Mouse (Mus musculus) forebrain, embryonic 15.5 days (tissue): Measurements from ENCODE around the gene Tbce. TPM values are rescaled to one million over a fixed set of nuclear protein-coding genes. Genes with fewer than 3 reads are reported as not detected.
"Not testable (repeated sequence)": the region's sequence is repeated elsewhere in the genome, so short reads cannot be mapped to it uniquely, and the experiment has no call there.

Source experiments
- ATAC-seq: fragments of 200-750 bp; cut with Nextera tagmentation; replicated peaks from 2 replicates; pipeline ENCODE4 v1.8.0; 2017; ENCODE audit warnings: mild to moderate bottlenecking, moderate TSS enrichment, moderate library complexity
- H3K27ac ChIP-seq: fragments of 300-500 bp; sonication (generic); replicated peaks from 2 replicates; pipeline ENCODE4 v1.5.1; 2015; ENCODE audit warnings: mild to moderate bottlenecking, inconsistent platforms
- H3K27me3 ChIP-seq: fragments of 300-500 bp; sonication (generic); 2 replicates; pipeline ENCODE4 v1.6.1; 2015; ENCODE audit warnings: inconsistent platforms
- H3K36me3 ChIP-seq: fragments of 300-500 bp; sonication (generic); 2 replicates; pipeline ENCODE4 v1.6.1; 2015; ENCODE audit warnings: mild to moderate bottlenecking, inconsistent platforms
- H3K4me1 ChIP-seq: fragments of 300-500 bp; sonication (generic); 2 replicates; pipeline ENCODE4 v1.6.1; 2015; ENCODE audit warnings: inconsistent platforms
- H3K4me2 ChIP-seq: fragments of 300-500 bp; sonication (generic); replicated peaks from 2 replicates; pipeline ENCODE4 v1.6.1; 2015; ENCODE audit warnings: mild to moderate bottlenecking, inconsistent platforms
- H3K4me3 ChIP-seq: fragments of 300-500 bp; sonication (generic); 2 replicates; pipeline ENCODE4 v1.5.1; 2015; ENCODE audit warnings: mild to moderate bottlenecking, inconsistent platforms
- H3K9ac ChIP-seq: fragments of 300-500 bp; sonication (generic); replicated peaks from 2 replicates; pipeline ENCODE4 v1.6.1; 2015; ENCODE audit warnings: mild to moderate bottlenecking, inconsistent platforms
- H3K9me3 ChIP-seq: fragments of 300-500 bp; sonication (generic); 2 replicates; pipeline ENCODE4 v1.6.1; 2016; ENCODE audit warnings: inconsistent platforms
- WGBS: fragments of 180-500 bp; shearing (Covaris S2); methylation state at CpG from one replicate; pipeline ENCODE4 v1.1.7; 2015; ENCODE audit warnings: mixed read lengths; 5-methylcytosine and 5-hydroxymethylcytosine counted together
- polyA plus RNA-seq: library from polyadenylated mRNA; unstranded; fragments of >200 nt; fragmentation: Nextera tagmentation; extraction: Ambion mirVana; gene quantifications from 2 replicates; pipeline ENCODE4 v1.2.1, GENCODE M21; 2015

Tbce gene
- polyA plus RNA-seq, 1 experiment from 2014 or later, result 101 TPM

GRCm38 (mm10) chr13:14026154-14026820 lies 13.2 kb downstream of the Tbce start:
- Histone ChIP-seq H3K27ac (no peak overlapping the region), H3K4me1 (no peaks in the 10 kb centered on the region), H3K9ac (no peak overlapping the region), H3K27me3 (no peaks in the 10 kb centered on the region), H3K9me3 (no peaks in the 10 kb centered on the region), H3K4me2 (no peak overlapping the region), H3K4me3 (no peak overlapping the region), H3K36me3 (peaks cover 27% of the 10 kb centered on the region)
- WGBS, result 97% methylated on average over 6 of the region's 6 CpGs
- ATAC-seq, result no peak

GRCm38 (mm10) chr13:14025554-14025953 lies 13.9 kb downstream of the Tbce start:
- Histone ChIP-seq H3K27me3 (no peaks in the 10 kb centered on the region), H3K9ac (no peak overlapping the region), H3K4me1 (no peaks in the 10 kb centered on the region), H3K27ac (no peak overlapping the region), H3K36me3 (peaks cover 27% of the 10 kb centered on the region), H3K4me2 (no peak overlapping the region), H3K9me3 (no peaks in the 10 kb centered on the region), H3K4me3 (no peak overlapping the region)
- ATAC-seq, result no peak
- 97% methylated on average over 6 of the region's 6 CpGs for WGBS

DNA sequence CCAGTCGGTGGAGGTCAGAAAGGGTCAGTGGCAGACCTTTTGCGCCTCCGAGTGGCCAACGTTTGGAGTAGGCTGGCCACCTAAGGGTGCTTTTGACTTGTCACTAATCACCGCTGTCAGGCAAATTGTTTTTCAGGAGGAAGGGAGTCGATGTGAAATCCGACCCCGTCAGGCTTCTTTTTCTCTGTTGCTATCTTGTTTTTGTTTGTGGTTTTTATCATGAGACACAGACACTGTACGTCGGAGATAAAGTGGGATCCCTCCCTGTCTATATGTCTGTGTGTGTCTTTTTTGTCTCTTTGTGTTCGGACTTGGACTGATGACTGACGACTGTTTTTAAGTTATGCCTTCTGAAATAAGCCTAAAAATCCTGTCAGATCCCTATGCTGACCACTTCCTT lies 18.0 kb downstream of the Tbce start:
- peaks cover 28% of the 10 kb centered on the region for H3K36me3 ChIP-seq
- not testable (repeated sequence) for ATAC-seq, H3K27me3 ChIP-seq, H3K9ac ChIP-seq, H3K9me3 ChIP-seq, H3K4me1 ChIP-seq, H3K27ac ChIP-seq, H3K4me3 ChIP-seq, H3K4me2 ChIP-seq
- 88% methylated on average over 11 of the region's 12 CpGs for WGBS

DNA sequence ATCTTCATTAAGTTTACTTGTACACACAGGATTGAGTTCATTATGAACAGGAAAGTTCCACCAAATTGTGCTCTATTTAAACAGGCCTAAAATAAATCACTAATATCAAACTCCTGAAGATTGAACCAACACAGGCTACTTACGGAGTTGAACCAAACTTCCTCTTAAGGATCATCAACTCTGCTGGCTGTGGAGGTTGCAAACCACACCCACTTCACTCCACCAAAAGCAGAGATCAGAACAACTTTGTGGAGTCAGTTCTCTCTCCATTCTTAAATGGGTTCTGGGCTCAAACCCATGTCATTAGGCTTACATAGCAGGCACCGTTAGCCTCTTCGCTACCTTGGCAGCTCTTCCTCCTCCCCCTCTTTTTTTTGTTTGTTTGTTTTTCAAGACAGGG lies 20.6 kb downstream of the Tbce start:
- no peak overlapping the region for H3K4me3 ChIP-seq
- no peak overlapping the region for H3K9ac ChIP-seq
- no peak for ATAC-seq
- H3K27me3 ChIP-seq, result no peaks in the 10 kb centered on the region
- H3K4me1 ChIP-seq, result no peaks in the 10 kb centered on the region
- H3K9me3 ChIP-seq, result no peaks in the 10 kb centered on the region
- H3K36me3 ChIP-seq, result peaks cover 32% of the 10 kb centered on the region
- WGBS, result 95% methylated on average over 3 of the region's 3 CpGs
- H3K27ac ChIP-seq, result no peak overlapping the region
- no peak overlapping the region for H3K4me2 ChIP-seq

GRCm38 (mm10) chr13:14018283-14018682 lies 21.2 kb downstream of the Tbce start:
- H3K27me3 ChIP-seq, result no peaks in the 10 kb centered on the region
- H3K4me3 ChIP-seq, result no peak overlapping the region
- H3K27ac ChIP-seq, result no peak overlapping the region
- H3K4me2 ChIP-seq, result no peak overlapping the region
- ATAC-seq, result no peak
- H3K9me3 ChIP-seq, result no peaks in the 10 kb centered on the region
- H3K4me1 ChIP-seq, result no peaks in the 10 kb centered on the region
- peaks cover 37% of the 10 kb centered on the region for H3K36me3 ChIP-seq
- no peak overlapping the region for H3K9ac ChIP-seq

- no peak overlapping the region for H3K4me3 ChIP-seq
- H3K4me2 ChIP-seq, result no peak overlapping the region
- H3K4me1 ChIP-seq, result no peaks in the 10 kb centered on the region
- peaks cover 50% of the 10 kb centered on the region for H3K36me3 ChIP-seq
- no peak overlapping the region for H3K27ac ChIP-seq
- H3K9me3 ChIP-seq, result no peaks in the 10 kb centered on the region
- no peak for ATAC-seq
- WGBS, result 94% methylated on average over 6 of the region's 6 CpGs
- no peaks in the 10 kb centered on the region for H3K27me3 ChIP-seq
- H3K9ac ChIP-seq, result no peak overlapping the region
These were observed 23.8 kb downstream of the Tbce start for GRCm38 (mm10) chr13:14015609-14016008.

GRCm38 (mm10) chr13:14014540-14014939 lies 24.9 kb downstream of the Tbce start:
- ATAC-seq, result no peak
- H3K4me2 ChIP-seq, result no peak overlapping the region
- no peaks in the 10 kb centered on the region for H3K9me3 ChIP-seq
- 94% methylated on average over 4 of the region's 4 CpGs for WGBS
- H3K4me1 ChIP-seq, result no peaks in the 10 kb centered on the region
- peaks cover 54% of the 10 kb centered on the region for H3K36me3 ChIP-seq
- H3K27me3 ChIP-seq, result no peaks in the 10 kb centered on the region
- no peak overlapping the region for H3K27ac ChIP-seq
- no peak overlapping the region for H3K4me3 ChIP-seq
- H3K9ac ChIP-seq, result no peak overlapping the region

DNA sequence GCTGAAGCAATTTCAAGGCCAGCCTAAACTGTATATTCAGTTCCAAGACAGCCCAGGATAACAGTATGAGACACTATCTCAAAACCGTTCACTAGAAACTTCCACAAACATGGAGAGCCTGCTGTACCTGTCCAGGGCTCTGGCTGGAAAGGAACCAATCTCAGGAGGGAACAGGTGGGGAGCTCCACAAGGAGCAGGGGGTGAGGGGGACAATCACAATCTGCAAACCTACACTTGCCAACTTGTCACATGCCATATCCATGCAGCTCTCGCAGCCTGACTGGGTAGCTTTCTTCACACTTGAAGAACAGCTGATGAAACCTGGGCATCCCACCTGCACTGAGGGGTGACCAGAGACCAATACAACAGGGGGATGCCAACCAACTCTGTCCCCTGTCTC lies 25.4 kb downstream of the Tbce start:
- Histone ChIP-seq H3K9ac (no peak overlapping the region), H3K9me3 (no peaks in the 10 kb centered on the region), H3K4me2 (no peak overlapping the region), H3K36me3 (peaks cover 51% of the 10 kb centered on the region), H3K4me3 (no peak overlapping the region), H3K27me3 (no peaks in the 10 kb centered on the region), H3K4me1 (no peaks in the 10 kb centered on the region), H3K27ac (no peak overlapping the region)
- 97% methylated on average over 2 of the region's 2 CpGs for WGBS
- no peak for ATAC-seq

DNA sequence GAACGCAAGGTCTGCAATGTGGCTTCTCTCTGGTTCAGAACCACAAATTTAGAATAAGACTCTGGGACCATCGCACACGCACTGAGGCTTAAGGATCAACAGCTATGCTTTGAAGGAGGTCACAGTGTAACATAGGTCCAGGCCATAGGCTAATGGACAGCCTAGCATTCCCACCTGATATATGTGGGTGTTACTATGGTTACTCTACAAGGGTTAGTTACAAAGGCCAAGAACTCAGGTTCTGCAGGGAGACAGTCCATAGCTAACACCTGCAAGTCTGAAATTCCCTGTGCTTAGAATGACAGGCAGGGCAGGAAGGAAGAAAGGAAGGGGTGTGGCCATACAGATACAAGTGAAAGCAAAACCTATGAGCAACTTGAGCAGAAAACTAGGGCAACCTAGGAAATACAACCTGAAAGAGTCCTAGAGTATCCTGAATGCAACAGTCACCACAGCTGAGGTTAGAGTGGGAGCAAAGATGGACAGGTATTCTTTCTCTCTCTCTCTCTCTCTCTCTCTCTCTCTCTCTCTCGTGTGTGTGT lies 27.9 kb downstream of the Tbce start:
- no peak for ATAC-seq
- H3K36me3 ChIP-seq, result peaks cover 41% of the 10 kb centered on the region
- H3K27me3 ChIP-seq, result no peaks in the 10 kb centered on the region
- H3K9me3 ChIP-seq, result no peaks in the 10 kb centered on the region
- H3K9ac ChIP-seq, result no peak overlapping the region
- no peaks in the 10 kb centered on the region for H3K4me1 ChIP-seq
- 93% methylated on average over 4 of the region's 4 CpGs for WGBS
- no peak overlapping the region for H3K4me3 ChIP-seq
- no peak overlapping the region for H3K27ac ChIP-seq
- H3K4me2 ChIP-seq, result no peak overlapping the region

GRCm38 (mm10) chr13:14006056-14006455 lies 33.4 kb downstream of the Tbce start:
- WGBS, result 85% methylated on average over 2 of the region's 2 CpGs
- Histone ChIP-seq H3K36me3 (peaks cover 60% of the 10 kb centered on the region), H3K27ac (no peak overlapping the region), H3K4me1 (no peaks in the 10 kb centered on the region), H3K4me3 (no peak overlapping the region), H3K9ac (no peak overlapping the region), H3K4me2 (no peak overlapping the region), H3K9me3 (no peaks in the 10 kb centered on the region), H3K27me3 (no peaks in the 10 kb centered on the region)
- ATAC-seq, result no peak

GRCm38 (mm10) chr13:14004999-14005398 lies 34.4 kb downstream of the Tbce start:
- Histone ChIP-seq H3K9me3 (no peaks in the 10 kb centered on the region), H3K4me3 (no peak overlapping the region), H3K4me2 (no peak overlapping the region), H3K27me3 (no peaks in the 10 kb centered on the region), H3K27ac (no peak overlapping the region), H3K9ac (no peak overlapping the region), H3K4me1 (no peaks in the 10 kb centered on the region), H3K36me3 (peaks cover 66% of the 10 kb centered on the region)
- no peak for ATAC-seq
- WGBS, result 92% methylated on average over 5 of the region's 5 CpGs

DNA sequence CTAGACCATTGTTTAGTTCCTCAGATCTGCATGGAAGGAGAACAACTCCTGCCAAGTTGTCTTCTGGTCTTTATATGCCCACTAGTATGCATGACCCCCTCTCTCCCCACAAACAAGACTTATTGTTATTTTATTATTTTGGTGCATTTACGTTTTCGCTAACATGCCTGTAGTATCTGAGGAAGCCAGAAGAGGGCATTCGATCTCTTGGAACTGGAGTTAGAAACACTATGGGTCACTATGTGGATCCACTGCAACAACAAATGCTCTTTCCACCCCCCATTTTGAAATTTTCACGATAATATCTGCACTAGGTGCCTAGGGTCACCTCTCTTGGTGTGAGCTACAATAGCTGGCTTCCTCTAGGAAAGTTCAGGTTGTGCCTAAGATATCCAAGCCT lies 35.4 kb downstream of the Tbce start:
- no peak for ATAC-seq
- Histone ChIP-seq H3K27me3 (no peaks in the 10 kb centered on the region), H3K9ac (no peak overlapping the region), H3K36me3 (peaks cover 71% of the 10 kb centered on the region), H3K4me1 (no peaks in the 10 kb centered on the region), H3K27ac (no peak overlapping the region), H3K4me2 (no peak overlapping the region), H3K4me3 (no peak overlapping the region), H3K9me3 (no peaks in the 10 kb centered on the region)
- WGBS, result 79% methylated on average over 4 of the region's 4 CpGs

DNA sequence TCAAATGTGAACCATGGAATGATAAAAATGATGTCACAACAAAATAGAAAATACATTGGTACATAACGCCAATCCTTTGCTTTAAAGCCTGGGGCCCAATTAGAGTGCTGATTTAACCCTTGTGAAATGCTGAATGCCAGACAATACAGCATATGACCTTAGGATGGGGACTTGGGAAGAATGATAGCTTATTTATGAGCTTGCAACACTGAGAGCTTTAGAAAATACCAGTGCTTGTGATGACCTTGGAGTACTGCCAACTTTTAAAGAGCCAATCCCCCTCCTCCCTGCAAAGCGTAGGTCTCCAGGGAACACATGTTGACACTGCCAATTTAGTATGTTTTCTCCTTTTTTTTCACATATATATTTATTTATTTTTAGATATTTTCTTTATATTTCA lies 36.7 kb downstream of the Tbce start:
- no peaks in the 10 kb centered on the region for H3K9me3 ChIP-seq
- 51% methylated on average over 2 of the region's 2 CpGs for WGBS
- ATAC-seq, result 0 out of 2 replicates have a peak, but pooled peaks have one; percentile 35
- H3K27me3 ChIP-seq, result no peaks in the 10 kb centered on the region
- peaks cover 75% of the 10 kb centered on the region for H3K36me3 ChIP-seq
- H3K4me3 ChIP-seq, result no peak overlapping the region
- H3K9ac ChIP-seq, result no peak overlapping the region
- no peak overlapping the region for H3K27ac ChIP-seq
- no peaks in the 10 kb centered on the region for H3K4me1 ChIP-seq
- no peak overlapping the region for H3K4me2 ChIP-seq
